Mouse (Mus musculus) liver, embryonic 16.5 days (tissue): ENCODE data around the gene Gm10715. TPM values are rescaled to one million over a fixed set of nuclear protein-coding genes. Genes with fewer than 3 reads are reported as not detected.
"Not testable (repeated sequence)": the region's sequence is repeated elsewhere in the genome, so short reads cannot be mapped to it uniquely, and the experiment has no call there.

Experiments used
- ATAC-seq: fragments of 200-750 bp; cut with Nextera tagmentation; 2 replicates; pipeline ENCODE4 v1.8.0; 2017; ENCODE audit warnings: low read depth, mild to moderate bottlenecking, moderate number of reproducible peaks, moderate library complexity
- H3K27ac ChIP-seq: fragments of 300-500 bp; sonication (generic); 2 replicates; pipeline ENCODE4 v1.5.1; 2014; ENCODE audit warnings: mild to moderate bottlenecking, low read length
- H3K27me3 ChIP-seq: fragments of 300-500 bp; sonication (generic); 2 replicates; pipeline ENCODE4 v1.6.1; 2014; ENCODE audit warnings: low read depth, low read length, mixed read lengths; ENCODE audit not compliant: control insufficient read depth, insufficient read depth
- H3K36me3 ChIP-seq: fragments of 300-500 bp; sonication (generic); 2 replicates; pipeline ENCODE4 v1.6.1; 2014; ENCODE audit warnings: mild to moderate bottlenecking; ENCODE audit not compliant: control insufficient read depth, insufficient read depth
- H3K4me1 ChIP-seq: fragments of 300-500 bp; sonication (generic); 2 replicates; pipeline ENCODE4 v1.6.1; 2014; ENCODE audit warnings: low read depth, low read length, mixed read lengths; ENCODE audit not compliant: control insufficient read depth
- H3K4me2 ChIP-seq: fragments of 300-500 bp; sonication (generic); 2 replicates; pipeline ENCODE4 v1.6.1; 2014; ENCODE audit warnings: low read depth, low read length, mixed read lengths
- H3K4me3 ChIP-seq: fragments of 300-500 bp; sonication (generic); 2 replicates; pipeline ENCODE4 v1.5.1; 2014; ENCODE audit warnings: low read depth, mild to moderate bottlenecking, low read length
- H3K9ac ChIP-seq: fragments of 300-500 bp; sonication (generic); 2 replicates; pipeline ENCODE4 v1.6.1; 2014; ENCODE audit warnings: low read depth, low read length
- H3K9me3 ChIP-seq: fragments of 300-500 bp; sonication (generic); replicated peaks from 2 replicates; pipeline ENCODE4 v1.6.1; 2016; ENCODE audit warnings: low read length; ENCODE audit not compliant: control insufficient read depth
- WGBS: fragments of 180-500 bp; shearing (Covaris S2); extraction: QIAGEN DNeasy Blood & Tissue Kit; methylation state at CpG from one replicate; pipeline ENCODE4 v1.1.7; 2014; ENCODE audit not compliant: insufficient replicate concordance; 5-methylcytosine and 5-hydroxymethylcytosine counted together
- polyA plus RNA-seq: library from polyadenylated mRNA; unstranded; fragments of >200 nt; fragmentation: Nextera tagmentation; extraction: Ambion mirVana; gene quantifications from 2 replicates; pipeline ENCODE4 v1.2.1, GENCODE M21; 2015

The Gm10715 gene
- polyA plus RNA-seq, 1 experiment from 2014 or later: not detected

- not testable (repeated sequence) for ATAC-seq, H3K9me3 ChIP-seq, H3K27me3 ChIP-seq, H3K4me3 ChIP-seq, H3K36me3 ChIP-seq, H3K4me1 ChIP-seq, H3K4me2 ChIP-seq, H3K9ac ChIP-seq, H3K27ac ChIP-seq
- 42% methylated on average over 2 of the region's 7 CpGs for WGBS
Measured at GRCm38 (mm10) chr9:3012054-3012621, 24.5 kb upstream of the Gm10715 start.

GRCm38 (mm10) chr9:3012733-3013279 is 23.9 kb upstream of the Gm10715 start, which contains the start of gene Gm10721:
Gene Gm10721 (plus strand): TSS chr9:3013140.
- not testable (repeated sequence) for H3K4me3 ChIP-seq, H3K36me3 ChIP-seq, H3K27me3 ChIP-seq, H3K4me1 ChIP-seq, H3K27ac ChIP-seq, H3K9me3 ChIP-seq, H3K4me2 ChIP-seq, H3K9ac ChIP-seq
- no CpG with 5 or more reads among the region's 11 CpGs for WGBS
- ATAC-seq: peak; percentile 32

DNA sequence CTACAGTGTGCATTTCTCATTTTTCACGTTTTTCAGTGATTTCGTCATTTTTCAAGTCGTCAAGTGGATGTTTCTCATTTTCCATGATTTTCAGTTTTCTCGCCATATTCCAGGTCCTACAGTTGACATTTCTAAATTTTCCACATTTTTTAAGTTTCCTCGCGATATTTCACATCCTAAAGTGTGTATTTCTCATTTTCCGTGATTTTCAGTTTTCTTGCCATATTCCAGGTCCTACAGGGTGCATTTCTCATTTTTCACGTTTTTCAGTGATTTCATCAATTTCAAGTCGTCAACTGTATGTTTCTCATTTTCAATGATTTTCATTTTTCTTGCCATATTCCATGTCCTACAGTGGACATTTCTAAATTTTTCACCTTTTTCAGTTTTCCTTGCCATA is 21.3 kb upstream of the Gm10715 start, which contains the start of gene Gm10720:
Gene Gm10720 (plus strand): TSS at position 301 of the 400 bp plus-strand sequence.
- H3K27me3 ChIP-seq, H3K4me3 ChIP-seq, H3K9me3 ChIP-seq, H3K9ac ChIP-seq, H3K4me1 ChIP-seq, H3K36me3 ChIP-seq, H3K4me2 ChIP-seq, H3K27ac ChIP-seq, ATAC-seq: not testable (repeated sequence)
- 47% methylated on average over 4 of the region's 9 CpGs for WGBS

- WGBS: 48% methylated on average over 4 of the region's 6 CpGs
- H3K36me3 ChIP-seq, H3K4me3 ChIP-seq, H3K9me3 ChIP-seq, H3K27me3 ChIP-seq, ATAC-seq, H3K27ac ChIP-seq, H3K4me2 ChIP-seq, H3K4me1 ChIP-seq, H3K9ac ChIP-seq: not testable (repeated sequence)
Measured at GRCm38 (mm10) chr9:3015896-3016295, 20.8 kb upstream of the Gm10715 start.

- ATAC-seq: not testable (repeated sequence)
- no CpG with 5 or more reads among the region's 9 CpGs for WGBS
Measured at GRCm38 (mm10) chr9:3017108-3017507, 19.6 kb upstream of the Gm10715 start, which contains the start of gene Gm10719. Gene Gm10719 (plus strand): TSS chr9:3017408.

GRCm38 (mm10) chr9:3018944-3019343 is 17.7 kb upstream of the Gm10715 start:
- H3K9ac ChIP-seq, H3K27ac ChIP-seq, H3K27me3 ChIP-seq, H3K4me3 ChIP-seq, H3K36me3 ChIP-seq, H3K4me1 ChIP-seq, H3K9me3 ChIP-seq, ATAC-seq, H3K4me2 ChIP-seq: not testable (repeated sequence)
- 50% methylated on average over 9 of the region's 9 CpGs for WGBS

More at GRCm38 (mm10) chr9:3017108-3017507, 19.6 kb upstream of the Gm10715 start, which contains the start of gene Gm10719:
- not testable (repeated sequence) for H3K4me3 ChIP-seq, H3K4me2 ChIP-seq, H3K27me3 ChIP-seq, H3K9me3 ChIP-seq, H3K27ac ChIP-seq, H3K36me3 ChIP-seq, H3K9ac ChIP-seq, H3K4me1 ChIP-seq

DNA sequence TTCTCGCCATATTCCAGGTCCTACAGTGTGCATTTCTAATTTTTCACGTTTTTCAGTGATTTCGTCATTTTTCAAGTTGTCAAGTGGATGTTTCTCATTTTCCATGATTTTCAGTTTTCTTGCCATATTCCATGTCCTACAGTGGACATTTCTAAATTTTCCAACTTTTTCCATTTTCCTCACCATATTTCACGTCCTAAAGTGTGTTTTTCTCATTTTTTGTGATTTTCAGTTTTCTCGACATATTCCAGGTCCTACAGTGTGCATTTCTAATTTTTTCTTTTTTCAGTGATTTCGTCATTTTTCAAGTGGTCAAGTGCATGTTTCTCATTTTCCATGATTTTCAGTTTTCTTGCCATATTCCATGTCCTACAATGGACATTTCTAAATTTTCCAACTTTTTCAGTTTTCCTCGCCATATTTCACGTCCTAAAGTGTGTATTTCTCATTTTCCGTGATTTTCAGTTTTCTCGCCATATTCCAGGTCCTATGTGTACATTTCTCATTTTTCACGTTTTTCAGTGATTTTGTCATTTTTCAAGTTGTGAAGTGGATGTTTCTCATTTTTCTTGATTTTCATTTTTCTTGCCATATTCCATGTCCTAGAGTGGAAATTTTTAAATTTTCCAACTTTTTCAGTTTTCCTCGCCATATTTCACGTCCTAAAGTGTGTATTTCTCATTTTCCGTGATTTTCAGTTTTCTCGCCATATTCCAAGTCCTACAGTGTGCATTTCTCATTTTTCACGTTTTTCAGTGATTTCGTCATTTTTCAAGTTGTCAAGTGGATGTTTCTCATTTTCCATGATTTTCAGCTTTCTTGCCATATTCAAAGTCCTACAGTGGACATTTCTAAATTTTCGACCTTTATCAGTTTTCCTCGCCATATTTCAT is 16.6 kb upstream of the Gm10715 start:
- H3K36me3 ChIP-seq, H3K9ac ChIP-seq, H3K4me2 ChIP-seq, H3K4me1 ChIP-seq, H3K27me3 ChIP-seq, H3K9me3 ChIP-seq, H3K27ac ChIP-seq, ATAC-seq, H3K4me3 ChIP-seq: not testable (repeated sequence)
- 62% methylated on average over 11 of the region's 19 CpGs for WGBS

DNA sequence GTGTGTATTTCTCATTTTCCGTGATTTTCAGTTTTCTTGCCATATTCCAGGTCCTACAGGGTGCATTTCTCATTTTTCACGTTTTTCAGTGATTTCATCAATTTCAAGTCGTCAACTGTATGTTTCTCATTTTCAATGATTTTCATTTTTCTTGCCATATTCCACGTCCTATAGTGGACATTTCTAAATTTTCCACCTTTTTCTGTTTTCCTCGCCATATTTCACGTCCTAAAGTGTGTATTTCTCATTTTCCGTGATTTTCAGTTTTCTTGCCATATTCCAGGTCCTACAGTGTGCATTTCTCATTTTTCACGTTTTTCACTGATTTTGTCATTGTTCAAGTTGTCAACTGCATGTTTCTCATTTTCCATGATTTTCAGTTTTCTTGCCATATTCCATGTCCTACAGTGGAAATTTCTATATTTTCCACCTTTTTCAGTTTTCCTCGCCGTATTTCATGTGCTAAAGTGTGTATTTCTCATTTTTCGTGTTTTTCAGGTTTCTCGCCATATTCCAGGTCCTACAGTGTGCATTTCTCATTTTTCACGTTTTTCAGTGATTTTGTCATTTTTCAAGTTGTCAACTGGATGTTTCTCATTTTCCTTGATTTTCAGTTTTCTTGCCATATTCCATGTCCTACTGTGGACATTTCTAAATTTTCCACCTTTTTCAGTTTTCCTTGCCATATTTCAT is 14.2 kb upstream of the Gm10715 start:
- not testable (repeated sequence) for H3K9ac ChIP-seq, H3K36me3 ChIP-seq, ATAC-seq, H3K4me3 ChIP-seq, H3K9me3 ChIP-seq, H3K27me3 ChIP-seq, H3K4me1 ChIP-seq, H3K27ac ChIP-seq, H3K4me2 ChIP-seq
- 54% methylated on average over 9 of the region's 13 CpGs for WGBS
